ENCODE assay signal across 9 mouse cellular contexts in the genomic region with DNA sequence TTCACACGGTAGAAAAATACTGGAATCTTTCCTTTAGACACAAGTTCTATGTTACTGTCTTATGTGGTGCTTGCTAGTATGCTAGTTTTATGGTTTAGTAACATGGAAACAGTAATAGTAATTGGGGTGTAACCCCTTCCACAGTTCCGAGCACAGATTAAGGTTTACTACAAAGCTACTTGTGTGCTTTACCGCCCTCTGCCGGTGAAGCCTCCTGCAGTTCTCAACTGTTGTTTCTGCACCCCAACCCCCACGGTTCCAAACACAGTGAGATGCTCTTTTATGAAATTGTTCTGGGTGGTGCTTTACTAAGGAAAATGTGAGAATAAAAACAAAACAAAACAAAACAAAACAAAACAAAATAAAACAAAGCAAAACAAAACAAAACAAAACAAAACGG.
DNase-seq lines count a peak whose midpoint lies in the region; ATAC-seq lines count a peak whose summit lies in the region.
"Had no signal": no experiment of that assay in that cellular context is flagged by ENCODE, and none has a peak within 500 bp of the region (broad histone marks: within the 10 kb centered on the region; RNA-seq: fewer than 3 reads in every experiment).

No protein-coding gene starts in this region.

- no peaks in the 10 kb centered on the region for H3K36me3 ChIP-seq in forebrain, embryonic 12.5 days (replicated peaks)
- H3K36me3 ChIP-seq: stomach, embryonic 15.5 days had no signal

- no peak overlapping the region for H3K4me2 ChIP-seq in forebrain, embryonic 12.5 days
- H3K4me2 ChIP-seq: stomach, embryonic 15.5 days had no signal

- H3K4me1 ChIP-seq in forebrain, embryonic 12.5 days: peaks cover 8% of the 10 kb centered on the region
- H3K4me1 ChIP-seq: stomach, embryonic 15.5 days had no signal

- no peak overlapping the region for H3K9ac ChIP-seq in forebrain, embryonic 12.5 days
- H3K9ac ChIP-seq: stomach, embryonic 15.5 days had no signal

- H3K4me3 ChIP-seq in forebrain, embryonic 12.5 days (replicated peaks): no peak overlapping the region
- H3K4me3 ChIP-seq: stomach, embryonic 15.5 days had no signal

- no peak overlapping the region for H3K27ac ChIP-seq in forebrain, embryonic 12.5 days
- H3K27ac ChIP-seq: stomach, embryonic 15.5 days had no signal

- no peaks in the 10 kb centered on the region for H3K27me3 ChIP-seq in forebrain, embryonic 12.5 days
- H3K27me3 ChIP-seq: stomach, embryonic 15.5 days had no signal

- intact Hi-C loops in left cerebral cortex, postnatal 14 days (cut with DNase I): no loop called here

- peak; percentile 61 for DNase-seq in embryo, embryonic 10 days (ENCODE audit: low spot score)
- no peak for DNase-seq in embryo, embryonic 9.5 days (ENCODE audit: extremely low spot score)
- peak; percentile 16 to 41 for DNase-seq in left cerebral cortex, postnatal 14 days (ENCODE audit: low spot score in 2 of 2)
- no peak for DNase-seq in left cerebral cortex, adult 8-10 months (ENCODE audit: low spot score in 2 of 2)
- DNase-seq in R1 (ENCODE audit: low read depth, low spot score): peak; percentile 63
- peak; percentile 24 to 81 for DNase-seq in kidney, postnatal 36 days
- DNase-seq in thymus, postnatal 0 days (ENCODE audit: low spot score): peak; percentile 43

- WGBS in forebrain, embryonic 12.5 days: 62% methylated on average over 6 of the region's 6 CpGs

- ATAC-seq in forebrain, embryonic 12.5 days (ENCODE audit: low FRiP score): no peak

- no peaks in the 10 kb centered on the region for H3K9me3 ChIP-seq in forebrain, embryonic 12.5 days
- H3K9me3 ChIP-seq: stomach, embryonic 15.5 days had no signal

Comparison
In these comparisons a context has a peak if more than half of its experiments do, and no peak if none do; other contexts are left out.
1. DNase-seq: peak in embryo, embryonic 10 days (single experiment), left cerebral cortex, postnatal 14 days (2 of 2), R1 (single experiment), kidney, postnatal 36 days (2 of 2) and thymus, postnatal 0 days (single experiment); none in embryo, embryonic 9.5 days (single experiment) and left cerebral cortex, adult 8-10 months (0 of 2).